ENCODE assay signal across 41 mouse cellular contexts in genomic region chrX:141933899-141934298, GRCm38 (mm10). TPM values are rescaled to one million over a fixed set of nuclear protein-coding genes. Genes with fewer than 3 reads are reported as not detected.
DNase-seq lines count a peak whose midpoint lies in the region; ATAC-seq and TF ChIP-seq lines count a peak whose summit lies in the region.
"Had no signal": no experiment of that assay in that cellular context is flagged by ENCODE, and none has a peak within 500 bp of the region (broad histone marks: within the 10 kb centered on the region; RNA-seq: fewer than 3 reads in every experiment).

No protein-coding gene starts in this region.

- no peak overlapping the region for H3K9ac ChIP-seq in forebrain, embryonic 12.5 days
- no peak overlapping the region for H3K9ac ChIP-seq in forebrain, embryonic 16.5 days (replicated peaks; ENCODE audit: low read depth, low read length)
- H3K9ac ChIP-seq in embryonic facial prominence, embryonic 11.5 days (replicated peaks; ENCODE audit: low read length), result no peak overlapping the region
- no peak overlapping the region for H3K9ac ChIP-seq in heart, adult 2 months (ENCODE audit: low read depth, low read length)
- H3K9ac ChIP-seq: embryonic facial prominence, embryonic 13.5 days; heart, embryonic 13.5 days; kidney, embryonic 15.5 days; limb, embryonic 15.5 days; liver, embryonic 13.5 days; midbrain, embryonic 13.5 days; neural tube, embryonic 15.5 days had no signal

- WGBS in forebrain, embryonic 12.5 days, result 21% methylated on average over 6 of the region's 6 CpGs
- 16% methylated on average over 6 of the region's 6 CpGs for WGBS in forebrain, embryonic 16.5 days
- WGBS in embryonic facial prominence, embryonic 11.5 days, result 29% methylated on average over 6 of the region's 6 CpGs
- 51% methylated on average over 6 of the region's 6 CpGs for WGBS in heart, adult 2 months

- intact Hi-C loops in heart, adult 2 months (cut with DNase I), result no loop called here

- H3K9me3 ChIP-seq in forebrain, embryonic 12.5 days, result no peaks in the 10 kb centered on the region
- H3K9me3 ChIP-seq in forebrain, embryonic 16.5 days (ENCODE audit: control insufficient read depth, low read length), result no peaks in the 10 kb centered on the region
- no peaks in the 10 kb centered on the region for H3K9me3 ChIP-seq in embryonic facial prominence, embryonic 11.5 days (replicated peaks; ENCODE audit: control insufficient read depth, low read length)
- H3K9me3 ChIP-seq: embryonic facial prominence, embryonic 13.5 days; heart, embryonic 13.5 days; hindbrain, embryonic 10.5 days; kidney, embryonic 15.5 days; limb, embryonic 15.5 days; liver, embryonic 13.5 days; megakaryocyte, embryonic 14.5 days; midbrain, embryonic 13.5 days; neural tube, embryonic 15.5 days had no signal

- no peak overlapping the region for H3K27ac ChIP-seq in forebrain, embryonic 12.5 days
- H3K27ac ChIP-seq in forebrain, embryonic 16.5 days (ENCODE audit: low read length), result no peak overlapping the region
- no peak overlapping the region for H3K27ac ChIP-seq in embryonic facial prominence, embryonic 11.5 days (replicated peaks; ENCODE audit: low read depth, low read length)
- H3K27ac ChIP-seq in heart, adult 2 months, result no peak overlapping the region
- H3K27ac ChIP-seq: embryonic facial prominence, embryonic 13.5 days; gastrocnemius, adult 2 months; heart, embryonic 13.5 days; hindbrain, embryonic 10.5 days; kidney, embryonic 15.5 days; limb, embryonic 15.5 days; liver, embryonic 13.5 days; midbrain, embryonic 13.5 days; neural tube, embryonic 15.5 days had no signal

- no peak overlapping the region for H3K4me2 ChIP-seq in forebrain, embryonic 12.5 days
- H3K4me2 ChIP-seq in forebrain, embryonic 16.5 days (ENCODE audit: low read length), result no peak overlapping the region
- no peak overlapping the region for H3K4me2 ChIP-seq in embryonic facial prominence, embryonic 11.5 days (ENCODE audit: low read depth, low read length)
- H3K4me2 ChIP-seq: embryonic facial prominence, embryonic 13.5 days; heart, embryonic 13.5 days; kidney, embryonic 15.5 days; limb, embryonic 15.5 days; liver, embryonic 13.5 days; midbrain, embryonic 13.5 days; neural tube, embryonic 15.5 days had no signal

- H3K79me2 ChIP-seq in heart, adult 2 months (replicated peaks; ENCODE audit: control insufficient read depth, insufficient read depth, low read length), result no peaks in the 10 kb centered on the region

- no peaks in the 10 kb centered on the region for H3K4me1 ChIP-seq in forebrain, embryonic 12.5 days
- H3K4me1 ChIP-seq in forebrain, embryonic 16.5 days (replicated peaks; ENCODE audit: control insufficient read depth, insufficient read depth, low read length), result no peaks in the 10 kb centered on the region
- no peaks in the 10 kb centered on the region for H3K4me1 ChIP-seq in embryonic facial prominence, embryonic 11.5 days (ENCODE audit: control insufficient read depth, insufficient read depth, low read length)
- no peaks in the 10 kb centered on the region for H3K4me1 ChIP-seq in heart, adult 2 months (ENCODE audit: control insufficient read depth, insufficient read depth, low read length)
- H3K4me1 ChIP-seq: embryonic facial prominence, embryonic 13.5 days; heart, embryonic 13.5 days; kidney, embryonic 15.5 days; limb, embryonic 15.5 days; liver, embryonic 13.5 days; megakaryocyte, embryonic 14.5 days; midbrain, embryonic 13.5 days; neural tube, embryonic 15.5 days had no signal

- H3K4me3 ChIP-seq in forebrain, embryonic 12.5 days (replicated peaks), result no peak overlapping the region
- H3K4me3 ChIP-seq in forebrain, embryonic 16.5 days (replicated peaks; ENCODE audit: low read length), result no peak overlapping the region
- no peak overlapping the region for H3K4me3 ChIP-seq in embryonic facial prominence, embryonic 11.5 days (ENCODE audit: low read depth, low read length)
- H3K4me3 ChIP-seq in heart, adult 2 months, result no peak overlapping the region
- H3K4me3 ChIP-seq: embryonic facial prominence, embryonic 13.5 days; erythroblast, embryonic 14.5 days; gastrocnemius, adult 2 months; heart, embryonic 13.5 days; hindbrain, embryonic 10.5 days; kidney, embryonic 15.5 days; limb, embryonic 15.5 days; liver, embryonic 13.5 days; megakaryocyte, embryonic 14.5 days; midbrain, embryonic 13.5 days; neural tube, embryonic 15.5 days had no signal

- no peak for TF ChIP-seq EP300 in heart, adult 2 months (IDR thresholded peaks at IDR 0.05; ENCODE audit: insufficient read depth, low read depth, low read length)

- H3K36me3 ChIP-seq in forebrain, embryonic 12.5 days (replicated peaks), result no peaks in the 10 kb centered on the region
- H3K36me3 ChIP-seq in forebrain, embryonic 16.5 days (ENCODE audit: control insufficient read depth, insufficient read depth), result no peaks in the 10 kb centered on the region
- H3K36me3 ChIP-seq in embryonic facial prominence, embryonic 11.5 days (replicated peaks; ENCODE audit: control insufficient read depth, insufficient read depth, low read depth, low read length), result no peaks in the 10 kb centered on the region
- no peaks in the 10 kb centered on the region for H3K36me3 ChIP-seq in heart, adult 2 months (ENCODE audit: control insufficient read depth, insufficient read depth, low read length)
- H3K36me3 ChIP-seq: embryonic facial prominence, embryonic 13.5 days; heart, embryonic 13.5 days; hindbrain, embryonic 10.5 days; kidney, embryonic 15.5 days; limb, embryonic 15.5 days; liver, embryonic 13.5 days; midbrain, embryonic 13.5 days; neural tube, embryonic 15.5 days had no signal

- no peak for TF ChIP-seq POLR2A in heart, adult 2 months (IDR thresholded peaks at IDR 0.05; ENCODE audit: insufficient read depth, low read depth, low read length)

- peaks cover 21% of the 10 kb centered on the region for H3K27me3 ChIP-seq in forebrain, embryonic 12.5 days
- H3K27me3 ChIP-seq in forebrain, embryonic 16.5 days (replicated peaks; ENCODE audit: control insufficient read depth, insufficient read depth, low read length), result no peaks in the 10 kb centered on the region
- peaks cover 2% of the 10 kb centered on the region; the same call in 1 of the 2 replicates for H3K27me3 ChIP-seq in embryonic facial prominence, embryonic 11.5 days (ENCODE audit: control insufficient read depth, insufficient read depth, low read length)
- no peaks in the 10 kb centered on the region for H3K27me3 ChIP-seq in heart, adult 2 months (ENCODE audit: control insufficient read depth, insufficient read depth, low read length)
- H3K27me3 ChIP-seq: heart, embryonic 13.5 days; liver, embryonic 13.5 days had no signal

- no peak for TF ChIP-seq CTCF in heart, adult 2 months (IDR thresholded peaks at IDR 0.05)

- DNase-seq in embryo, embryonic 10 days (ENCODE audit: low spot score), result peak; percentile 6
- DNase-seq in embryonic facial prominence, embryonic 11.5 days (ENCODE audit: low spot score), result peak; percentile 2
- DNase-seq in frontal cortex, adult 2 months (ENCODE audit: extremely low spot score in 1 of 2, low spot score in 1 of 2), result no peak
- no peak for DNase-seq in thymus, postnatal 4 days
- DNase-seq in heart, adult 2 months, result no peak
- DNase-seq: adrenal gland, postnatal 14 days; cerebellum, adult 11-12 months; cerebellum, adult 9-11 months; gastrocnemius, adult 2 months; gastrocnemius, postnatal 36 days; heart, adult 18-20 months; heart, postnatal 10 days; kidney, adult 18-20 months; kidney, postnatal 4 days; left cerebral cortex, postnatal 4 days; liver, embryonic 13.5 days; lung, adult 18-20 months; lung, postnatal 4 days; right cerebral cortex, adult 18-20 months; spleen, adult 18-20 months; thymus, adult 18-20 months; thymus, postnatal 25 days had no signal

- peak; percentile 63; the same call in 1 of the 2 replicates for ATAC-seq in forebrain, embryonic 12.5 days (ENCODE audit: low FRiP score)
- no peak for ATAC-seq in forebrain, embryonic 16.5 days
- no peak; the same call in 1 of the 2 replicates for ATAC-seq in embryonic facial prominence, embryonic 11.5 days (replicated peaks; ENCODE audit: insufficient number of reproducible peaks, low FRiP score, low TSS enrichment, low read depth)
- ATAC-seq: hindbrain, embryonic 16.5 days; lung, postnatal 0 days; midbrain, embryonic 13.5 days had no signal

RNA-seq across cellular contexts. Expression of gene Gm15294, which starts 58.9 kb away (rescaled TPM):
- polyA plus RNA-seq in forebrain, embryonic 12.5 days (2016; fragmentation: Nextera tagmentation; extraction: Ambion mirVana), result not detected in 2 replicates
- polyA plus RNA-seq in forebrain, embryonic 16.5 days (2015; fragmentation: Nextera tagmentation; extraction: Ambion mirVana), result not detected in 2 replicates
- polyA plus RNA-seq in embryonic facial prominence, embryonic 11.5 days (2014; fragmentation: Nextera tagmentation; extraction: Ambion mirVana), result not detected in 2 replicates
- polyA plus RNA-seq in frontal cortex, adult 2 months (2012; rRNA removed), result not detected in 2 replicates
- total RNA-seq in heart, adult 2 months (2021), result not detected
- polyA plus RNA-seq in heart, adult 2 months (2012; rRNA removed), result not detected in 2 replicates
- total RNA-seq: adrenal gland, postnatal 14 days; heart, adult 18-20 months; heart, postnatal 10 days; layer of hippocampus, adult 8-10 months; layer of hippocampus, postnatal 25 days; left cerebral cortex, adult 8-10 months; left cerebral cortex, postnatal 4 days; MEL had no signal
- polyA plus RNA-seq: embryonic facial prominence, embryonic 13.5 days; erythroblast, embryonic 14.5 days; heart, embryonic 13.5 days; hindbrain, embryonic 16.5 days; intestine, embryonic 14.5 days; kidney, embryonic 15.5 days; limb, embryonic 15.5 days; lung, postnatal 0 days; midbrain, embryonic 13.5 days; neural tube, embryonic 15.5 days; stomach, embryonic 16.5 days had no signal

Comparison
In these comparisons a context has a peak if more than half of its experiments do, and no peak if none do; other contexts are left out.
1. DNase-seq: peak in embryo, embryonic 10 days (single experiment) and embryonic facial prominence, embryonic 11.5 days (single experiment); none in frontal cortex, adult 2 months (0 of 2), thymus, postnatal 4 days (single experiment) and heart, adult 2 months (0 of 2).